Mouse (Mus musculus) erythroblast, embryonic 14.5 days (primary cell): Measurements from ENCODE around the gene Cib4.

Source experiments
- GATA1 ChIP-seq: IDR thresholded peaks from 2 replicates; pipeline ENCODE4 v1.6.1; 2012; ENCODE audit warnings: low read length, inconsistent platforms, mixed read lengths
- TAL1 ChIP-seq: IDR thresholded peaks from 3 replicates; pipeline ENCODE4 v1.6.1; 2012; ENCODE audit warnings: low read length, inconsistent platforms, mixed read lengths

- TF ChIP-seq TAL1 (no peak), GATA1 (no peak)
Observed at GRCm38 (mm10) chr5:30461821-30462220, 83.8 kb downstream of the Cib4 start, which contains the start of gene Otof.
